In the genomic region with DNA sequence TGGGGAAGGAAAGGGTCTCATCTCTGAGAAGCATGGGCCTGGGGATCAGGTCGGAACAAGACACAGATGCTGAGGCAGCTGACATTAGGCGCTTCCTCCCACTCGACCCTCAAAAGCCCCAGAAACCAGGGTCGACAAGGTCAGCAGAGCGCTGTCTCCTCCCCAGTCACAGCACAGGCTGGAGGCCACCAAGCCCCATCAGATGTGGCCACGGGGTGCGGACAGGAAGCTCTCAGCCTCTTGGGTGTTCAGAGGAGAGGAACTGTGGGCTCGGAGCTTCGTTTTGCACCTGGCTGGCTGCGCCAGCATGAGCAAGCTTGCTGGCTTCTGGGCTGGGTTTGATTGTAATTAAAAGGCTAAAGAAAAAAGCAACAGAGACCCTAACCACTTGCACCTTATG, we compare ENCODE assay signal across 11 mouse cellular contexts. TPM values are rescaled to one million over a fixed set of nuclear protein-coding genes. Genes with fewer than 3 reads are reported as not detected.
DNase-seq lines count a peak whose midpoint lies in the region; ATAC-seq lines count a peak whose summit lies in the region.
"Had no signal": no experiment of that assay in that cellular context is flagged by ENCODE, and none has a peak within 500 bp of the region (broad histone marks: within the 10 kb centered on the region; RNA-seq: fewer than 3 reads in every experiment).

No protein-coding gene starts in this region.

- peaks cover 55% of the 10 kb centered on the region for H3K4me1 ChIP-seq in kidney, embryonic 14.5 days (ENCODE audit: control insufficient read depth, insufficient read depth, low read length)
- H3K4me1 ChIP-seq in brown adipose tissue, adult 24 weeks (ENCODE audit: control insufficient read depth, insufficient read depth, insufficient read length, low read length): peaks cover 36% of the 10 kb centered on the region
- peaks cover 97% of the 10 kb centered on the region for H3K4me1 ChIP-seq in megakaryocyte, embryonic 14.5 days
- H3K4me1 ChIP-seq: forebrain, embryonic 15.5 days had no signal

- no peak for ATAC-seq in kidney, embryonic 14.5 days (ENCODE audit: low FRiP score, low TSS enrichment)
- ATAC-seq: forebrain, embryonic 15.5 days had no signal

- H3K9ac ChIP-seq in kidney, embryonic 14.5 days (ENCODE audit: low read depth, low read length): 0 out of 2 replicates have a peak overlapping the region, but pooled peaks have one; percentile 7
- H3K9ac ChIP-seq: forebrain, embryonic 15.5 days had no signal

- no peak overlapping the region for H3K4me2 ChIP-seq in kidney, embryonic 14.5 days (replicated peaks; ENCODE audit: low read depth, low read length)
- H3K4me2 ChIP-seq: forebrain, embryonic 15.5 days had no signal

- peaks cover 3% of the 10 kb centered on the region; the same call in 1 of the 2 replicates for H3K36me3 ChIP-seq in kidney, embryonic 14.5 days (ENCODE audit: control insufficient read depth, insufficient read depth, low read length)
- H3K36me3 ChIP-seq in megakaryocyte, embryonic 14.5 days (replicated peaks; ENCODE audit: low read length): peaks cover 98% of the 10 kb centered on the region
- H3K36me3 ChIP-seq: forebrain, embryonic 15.5 days had no signal

- DNase-seq in kidney, adult 18-20 months: no peak
- DNase-seq in 416B (ENCODE audit: low read depth): peak; percentile 41
- DNase-seq in gastrocnemius, postnatal 10 days: no peak
- no peak for DNase-seq in cerebellum, adult 11-12 months
- DNase-seq in right cerebral cortex, postnatal 14 days: no peak
- DNase-seq: adrenal gland, adult 2 months; cerebellum, postnatal 25 days had no signal

- no peaks in the 10 kb centered on the region for H3K27me3 ChIP-seq in kidney, embryonic 14.5 days (ENCODE audit: control insufficient read depth, insufficient read depth, low read length)
- H3K27me3 ChIP-seq in megakaryocyte, embryonic 14.5 days (replicated peaks): no peaks in the 10 kb centered on the region
- H3K27me3 ChIP-seq: forebrain, embryonic 15.5 days had no signal

- H3K9me3 ChIP-seq in kidney, embryonic 14.5 days (ENCODE audit: control insufficient read depth, low read length): no peaks in the 10 kb centered on the region
- no peaks in the 10 kb centered on the region for H3K9me3 ChIP-seq in megakaryocyte, embryonic 14.5 days
- H3K9me3 ChIP-seq: forebrain, embryonic 15.5 days had no signal

- H3K4me3 ChIP-seq in kidney, embryonic 14.5 days (ENCODE audit: low read length): no peak overlapping the region
- H3K4me3 ChIP-seq in brown adipose tissue, adult 24 weeks (ENCODE audit: insufficient read depth, low read depth, low read length): no peak overlapping the region
- peak overlapping the region; percentile 68 for H3K4me3 ChIP-seq in megakaryocyte, embryonic 14.5 days (replicated peaks)
- H3K4me3 ChIP-seq: forebrain, embryonic 15.5 days had no signal

- peak overlapping the region; percentile 37; the same call in 1 of the 2 replicates for H3K27ac ChIP-seq in kidney, embryonic 14.5 days (ENCODE audit: low read depth, low read length)
- peak overlapping the region; percentile 13; the same call in 1 of the 2 replicates for H3K27ac ChIP-seq in brown adipose tissue, adult 24 weeks (replicated peaks; ENCODE audit: low read depth, low read length)
- H3K27ac ChIP-seq: forebrain, embryonic 15.5 days had no signal

- 23% methylated on average over 10 of the region's 10 CpGs for WGBS in kidney, embryonic 14.5 days

RNA-seq across cellular contexts. Expression of a gene that starts 13.5 kb away (rescaled TPM):
- polyA plus RNA-seq in kidney, embryonic 14.5 days (2014; fragmentation: Nextera tagmentation; extraction: Ambion mirVana): 10.7 and 19.9 TPM in 2 replicates
- 6.8 and 11.8 TPM in 2 replicates for polyA plus RNA-seq in brown adipose tissue, adult 24 weeks (2012; ENCODE audit: insufficient read depth, insufficient read length, missing spikeins)
- 11.8 and 17.8 TPM in 2 replicates for polyA plus RNA-seq in megakaryocyte, embryonic 14.5 days (2012; ENCODE audit: insufficient read depth, low replicate concordance)
- 10 to 100 TPM; 11.9 to 17.3 TPM for total RNA-seq in gastrocnemius, postnatal 10 days (2021)

RNA-seq across cellular contexts. Expression of a gene that starts 50.3 kb away (rescaled TPM):
- 3.8 and 5.3 TPM in 2 replicates for polyA plus RNA-seq in kidney, embryonic 14.5 days (2014; fragmentation: Nextera tagmentation; extraction: Ambion mirVana)
- polyA plus RNA-seq in brown adipose tissue, adult 24 weeks (2012; ENCODE audit: insufficient read depth, insufficient read length, missing spikeins): 2.5 and 2.6 TPM in 2 replicates
- polyA plus RNA-seq in megakaryocyte, embryonic 14.5 days (2012; ENCODE audit: insufficient read depth, low replicate concordance): 4.0 and 5.9 TPM in 2 replicates
- total RNA-seq in gastrocnemius, postnatal 10 days (2021): 10 to 100 TPM; 11.2 to 13.8 TPM
